Mouse (Mus musculus) spleen, adult 2 months (tissue): ENCODE measurements at regions not wholly inside any gene's neighbourhood (a gene's known extent, or its start where the extent isn't known, plus 50 kb on each side); places are given as distances from the start of the nearest gene placed in this dataset.

ENCODE experiments used
- CTCF ChIP-seq: fragments of 200-500 bp; IDR thresholded peaks from 2 replicates; pipeline ENCODE4 v1.5.1; 2011; ENCODE audit warnings: mild to moderate bottlenecking, inconsistent platforms; ENCODE audit not compliant: insufficient read depth, insufficient read length, insufficient replicate concordance; ENCODE audit errors: extremely low read depth
- POLR2A ChIP-seq: fragments of 200-500 bp; IDR thresholded peaks from 2 replicates; pipeline ENCODE4 v1.6.1; 2011; ENCODE audit warnings: low read depth, low read length, inconsistent platforms

DNA sequence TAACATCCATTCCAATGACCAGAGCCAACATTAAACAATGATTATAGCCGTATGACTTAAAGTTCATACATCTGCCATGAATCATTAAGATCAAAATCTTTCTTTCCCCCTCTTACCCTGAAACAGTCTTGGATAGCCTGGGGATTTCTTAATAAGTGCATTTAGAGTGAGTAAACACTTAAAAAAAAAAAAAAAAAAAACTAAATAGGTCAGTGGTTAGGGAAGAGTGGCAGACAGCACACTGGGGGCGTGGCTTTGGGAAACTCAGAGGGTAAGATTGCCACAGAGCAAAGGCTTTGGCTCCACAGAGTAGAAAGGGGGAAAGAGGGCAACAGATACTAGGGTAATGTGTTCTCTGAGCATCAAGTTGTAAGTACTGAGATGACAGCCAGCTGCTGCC, 382.3 kb downstream of the 1190002N15Rik start:
- TF ChIP-seq CTCF (no peak), POLR2A (no peak)
